Mouse (Mus musculus) NIH3T3 (cell line): Measurements from ENCODE around the gene Ppa1.

Experiments used
- DNase-seq: peaks from one replicate; pipeline ENCODE4 v3.0.0-alpha.2; 2012; ENCODE audit warnings: low read depth

Gene Ppa1

DNA sequence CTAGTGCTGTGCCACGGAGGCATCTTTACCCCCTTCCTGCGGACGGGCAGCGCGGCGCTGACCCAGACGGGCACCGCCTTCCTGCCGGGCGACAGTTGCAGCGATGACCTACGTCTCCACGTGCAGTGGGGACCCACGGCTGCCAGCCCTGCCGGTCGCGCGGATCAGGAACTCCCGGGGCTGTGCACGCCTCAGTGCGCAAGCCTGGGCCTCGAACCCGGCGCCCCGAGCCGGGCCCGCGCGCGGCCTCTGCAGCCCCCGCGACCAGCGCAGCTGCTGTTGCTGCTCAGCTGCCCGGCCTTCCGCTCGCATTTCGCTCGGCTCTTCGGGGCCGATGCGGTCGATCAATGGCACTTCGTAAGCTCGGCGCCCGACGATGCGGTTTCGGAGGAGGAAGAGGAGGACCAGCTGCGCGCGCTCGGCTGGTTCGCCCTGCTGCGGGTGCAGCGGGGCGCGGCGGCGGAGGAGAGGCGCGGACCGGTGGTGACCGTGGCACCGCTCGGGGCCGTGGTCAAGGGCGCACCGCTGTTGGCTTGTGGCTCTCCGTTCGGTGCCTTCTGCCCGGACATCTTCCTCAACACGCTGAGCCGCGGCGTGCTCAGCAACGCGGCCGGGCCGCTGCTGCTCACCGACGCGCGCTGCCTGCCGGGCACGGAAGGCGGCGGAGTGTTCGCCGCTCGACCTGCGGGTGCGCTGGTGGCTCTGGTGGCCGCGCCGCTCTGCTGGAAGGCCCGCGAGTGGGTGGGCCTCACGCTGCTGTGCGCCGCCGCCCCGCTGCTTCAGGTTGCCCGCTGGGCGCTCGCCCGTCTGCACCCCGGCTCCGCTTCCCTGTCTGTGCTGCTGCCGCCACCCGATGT, 47.6 kb downstream of the Ppa1 start:
- DNase-seq, result peak; percentile 39

DNA sequence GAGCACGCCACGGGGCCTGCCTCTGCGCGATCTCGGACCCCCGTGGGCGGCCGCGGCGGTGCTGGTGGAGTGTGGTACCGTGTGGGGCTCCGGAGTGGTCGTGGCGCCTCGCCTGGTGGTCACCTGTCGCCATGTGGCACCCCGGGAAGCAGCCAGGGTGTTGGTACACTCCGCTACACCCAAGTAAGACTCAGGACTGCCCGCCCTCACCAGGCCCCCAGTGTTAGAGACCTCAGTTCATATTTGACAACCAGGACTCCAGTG, 48.1 kb downstream of the Ppa1 start:
- DNase-seq, result no peak

DNA sequence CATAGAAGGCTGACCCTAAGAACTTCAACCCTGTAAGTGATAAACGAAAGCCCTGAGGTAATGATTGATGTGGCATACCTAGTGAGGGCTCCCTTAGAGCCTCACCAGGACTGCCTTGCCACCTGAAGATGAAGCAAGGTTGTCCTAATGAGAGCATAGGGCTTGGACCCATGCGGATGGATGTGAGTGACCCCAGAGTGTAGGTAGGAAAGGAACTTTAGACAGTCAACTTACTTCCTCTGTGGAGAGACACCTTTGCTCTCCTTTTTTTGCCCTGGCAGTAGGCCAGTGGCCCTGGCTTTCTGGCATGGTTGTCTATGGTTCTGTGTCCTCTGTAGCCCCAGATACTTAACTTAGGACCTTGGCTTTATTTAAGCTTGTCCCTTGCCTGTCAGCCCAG, 48.7 kb downstream of the Ppa1 start:
- no peak for DNase-seq

DNA sequence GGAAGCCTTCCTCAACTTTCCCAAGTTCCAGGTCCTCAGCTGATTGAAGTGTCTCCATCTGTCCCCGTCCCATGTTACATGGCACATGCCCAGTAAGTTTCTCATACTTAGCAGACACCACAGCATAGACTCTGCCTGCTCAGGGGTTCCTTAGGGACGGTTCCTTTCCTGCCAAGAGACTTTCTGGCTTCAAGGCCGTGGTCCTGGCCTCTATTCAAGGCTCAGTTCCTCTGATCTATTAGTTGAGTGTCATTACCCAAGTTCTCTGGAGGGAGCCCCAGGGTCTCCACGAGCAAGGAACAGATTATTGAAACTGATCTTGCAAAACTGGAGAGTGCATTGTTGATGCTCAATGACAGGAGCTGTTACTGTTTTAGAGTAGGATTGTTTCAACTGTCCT, 56.3 kb downstream of the Ppa1 start:
- no peak for DNase-seq

DNA sequence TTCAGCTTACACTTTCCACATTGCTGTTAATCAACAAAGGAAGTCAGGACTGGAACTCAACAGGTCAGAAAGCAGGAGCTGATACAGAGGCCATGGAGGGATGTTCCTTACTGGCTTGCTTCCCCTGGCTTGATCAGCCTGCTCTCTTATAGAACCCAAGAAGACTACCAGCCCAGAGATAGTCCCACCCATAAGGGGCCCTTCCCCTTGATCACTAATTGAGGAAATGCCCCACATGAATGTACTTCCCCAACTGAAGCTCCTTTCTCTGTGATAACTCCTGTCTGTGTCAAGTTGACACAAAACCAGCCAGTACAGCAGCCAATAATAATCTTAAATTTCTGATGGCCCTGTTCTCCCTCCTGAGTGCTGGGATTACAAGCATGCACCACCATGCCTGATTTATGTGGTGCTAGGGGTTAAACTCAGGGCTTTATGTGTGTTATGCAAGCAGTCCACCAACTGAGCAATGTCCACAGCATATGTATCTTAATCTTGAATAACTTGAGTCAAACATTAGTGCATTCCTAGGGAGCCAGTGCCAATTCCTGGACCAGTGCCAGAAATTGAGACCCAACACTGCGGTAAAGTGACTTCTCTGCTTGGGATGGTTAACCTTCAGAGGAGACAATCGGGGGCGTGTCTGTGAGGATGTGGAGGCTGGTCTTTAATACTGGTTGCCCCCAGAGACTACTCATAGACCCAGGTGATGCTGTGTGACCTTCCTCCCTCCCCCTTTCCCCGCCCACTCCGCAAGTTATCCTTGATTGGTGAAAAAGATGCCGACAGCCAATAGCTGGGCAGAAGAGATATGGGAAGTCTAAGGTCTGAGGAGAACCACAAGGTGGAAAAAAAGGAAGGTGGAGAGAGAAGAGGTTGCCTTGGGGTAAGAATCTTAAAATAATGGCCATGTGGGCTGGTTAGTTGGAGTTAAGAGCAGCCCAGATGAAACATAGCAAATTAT, 58.3 kb downstream of the Ppa1 start:
- DNase-seq, result no peak

DNA sequence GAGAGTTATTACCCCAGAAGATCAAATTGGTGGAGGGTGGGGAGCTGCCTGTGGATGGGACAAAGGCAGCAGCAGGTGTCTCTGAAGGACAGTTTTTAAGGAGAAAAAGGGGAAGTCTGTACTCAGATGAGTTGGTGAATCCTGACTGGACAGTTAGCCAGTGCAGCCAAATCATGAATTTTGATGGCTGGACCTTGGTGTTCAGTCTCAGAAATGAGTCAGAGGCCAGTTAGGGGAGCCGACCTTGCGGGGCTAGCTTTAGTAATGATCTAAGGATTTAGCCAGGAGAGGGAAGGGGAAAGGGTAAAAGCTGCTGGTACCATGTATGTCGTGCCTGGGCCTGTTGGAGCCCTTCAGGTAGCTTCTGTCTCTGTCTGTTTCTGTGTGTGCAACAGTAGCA, 65.2 kb downstream of the Ppa1 start:
- DNase-seq, result no peak

DNA sequence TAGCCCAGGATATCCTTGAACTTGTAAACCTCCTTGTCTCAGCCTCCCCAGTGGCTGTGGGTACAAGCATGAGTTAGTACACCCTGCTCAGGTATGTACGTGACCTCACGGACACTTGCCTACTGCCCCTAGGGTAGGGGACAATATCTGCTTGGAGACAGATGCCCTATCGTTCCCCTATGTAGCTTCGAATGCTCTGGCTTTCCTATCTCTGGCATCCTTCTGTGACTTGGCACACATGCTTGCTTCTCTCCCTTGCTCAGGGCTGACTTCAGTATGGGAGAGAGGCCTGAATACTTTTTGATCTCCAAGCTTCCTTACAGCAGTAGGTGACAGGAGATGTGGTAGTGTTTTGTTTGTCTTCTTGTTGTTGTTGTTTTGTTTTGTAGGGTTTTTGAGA, 65.8 kb downstream of the Ppa1 start:
- DNase-seq, result no peak

DNA sequence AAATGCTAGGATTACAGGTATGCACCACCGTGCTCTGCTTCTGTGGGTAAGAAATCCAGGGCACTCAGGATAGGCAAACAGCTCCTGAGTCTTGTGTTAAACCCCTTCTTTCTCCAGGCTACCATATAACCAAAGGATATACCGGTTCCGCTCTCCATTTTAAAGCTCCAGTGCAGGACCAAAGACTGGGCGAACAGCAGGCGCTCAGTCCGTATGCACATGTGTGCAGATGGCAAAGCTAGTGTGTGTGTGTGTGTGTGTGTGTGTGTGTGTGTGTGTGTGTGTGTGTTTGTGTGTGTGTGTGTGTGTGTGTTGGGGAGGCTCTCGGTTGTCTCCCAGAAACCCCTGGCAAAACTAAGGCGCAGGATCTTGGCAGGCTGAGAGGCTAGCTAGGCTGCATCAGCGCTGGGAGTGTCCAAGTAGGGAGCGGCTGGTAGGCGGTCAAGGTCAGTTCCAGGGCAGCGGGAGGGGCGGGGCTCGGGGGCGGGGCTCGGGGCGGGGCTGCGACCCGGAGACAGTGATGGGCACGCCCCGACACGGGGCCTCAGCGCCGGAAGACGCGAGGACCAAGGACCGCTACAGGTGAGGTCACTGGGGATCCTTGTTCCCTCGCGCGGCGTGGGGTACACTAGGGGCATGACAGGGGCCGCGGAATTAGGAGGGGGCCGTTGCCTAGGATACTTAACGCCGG, 66.6 kb downstream of the Ppa1 start, which contains the start of gene Aifm2:
Gene Aifm2, plus strand, starts transcription at position 493 of the 691 bp plus-strand sequence.
- peak; percentile 90 for DNase-seq

DNA sequence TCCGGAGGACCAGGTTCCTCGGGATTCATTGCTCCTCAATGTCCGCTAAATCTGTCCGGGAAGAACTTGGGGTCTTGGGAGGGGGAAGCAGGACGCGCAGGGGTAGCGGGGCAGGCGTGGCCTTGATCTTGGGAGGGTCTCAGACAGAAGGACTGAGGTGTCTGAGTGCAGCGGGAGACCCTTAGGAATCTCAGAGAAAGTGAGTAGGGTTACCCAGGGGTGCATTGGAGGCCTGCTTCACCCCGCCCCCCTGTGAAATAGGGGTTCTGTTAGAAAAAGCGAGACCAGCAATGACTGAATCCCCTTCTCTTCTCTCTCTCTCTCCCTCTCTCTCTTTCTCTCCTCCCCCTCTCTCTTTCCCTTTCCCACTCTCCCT, 67.1 kb downstream of the Ppa1 start:
- no peak for DNase-seq

DNA sequence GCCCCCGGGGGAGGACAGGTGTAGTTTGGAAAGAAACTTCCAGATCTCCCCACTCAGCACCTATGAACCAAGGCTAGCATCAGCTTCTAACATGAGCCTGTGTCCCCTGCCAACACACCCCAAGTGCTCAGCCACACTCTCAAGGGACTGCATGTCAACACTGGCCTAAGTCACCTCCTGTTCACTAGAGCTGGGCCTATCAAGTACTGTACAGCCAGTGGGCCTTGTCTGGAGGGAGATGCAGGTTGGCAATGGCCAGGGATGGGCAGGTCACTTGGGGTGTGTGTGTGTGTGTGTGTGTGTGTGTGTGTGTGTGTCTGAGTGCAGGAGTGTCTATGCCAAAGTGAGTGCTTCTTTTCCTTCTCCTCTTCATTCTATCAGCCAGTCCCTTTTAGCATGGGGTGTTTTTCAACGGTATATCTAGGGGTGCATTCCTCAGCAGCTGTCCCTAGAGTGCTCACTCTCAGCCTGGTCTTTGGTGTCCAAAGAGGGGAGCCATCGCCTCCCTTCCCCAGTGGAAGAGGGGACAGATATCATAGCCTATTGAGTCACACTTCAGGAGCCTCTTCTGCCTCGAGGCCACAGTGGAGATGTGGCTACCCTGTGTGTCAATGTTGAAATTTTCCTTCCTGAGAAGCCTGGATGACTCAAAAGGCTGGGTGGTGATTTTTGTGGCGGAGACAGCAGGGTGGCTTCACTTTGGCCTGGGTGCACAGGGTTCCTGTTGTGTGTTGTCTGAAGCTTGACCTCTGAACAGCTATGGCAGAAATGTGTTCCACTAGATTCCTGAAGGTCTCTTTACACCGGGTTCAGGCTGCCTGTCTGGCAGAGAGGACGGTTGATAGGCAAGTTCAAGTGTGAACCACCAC, 67.9 kb downstream of the Ppa1 start:
- no peak for DNase-seq

DNA sequence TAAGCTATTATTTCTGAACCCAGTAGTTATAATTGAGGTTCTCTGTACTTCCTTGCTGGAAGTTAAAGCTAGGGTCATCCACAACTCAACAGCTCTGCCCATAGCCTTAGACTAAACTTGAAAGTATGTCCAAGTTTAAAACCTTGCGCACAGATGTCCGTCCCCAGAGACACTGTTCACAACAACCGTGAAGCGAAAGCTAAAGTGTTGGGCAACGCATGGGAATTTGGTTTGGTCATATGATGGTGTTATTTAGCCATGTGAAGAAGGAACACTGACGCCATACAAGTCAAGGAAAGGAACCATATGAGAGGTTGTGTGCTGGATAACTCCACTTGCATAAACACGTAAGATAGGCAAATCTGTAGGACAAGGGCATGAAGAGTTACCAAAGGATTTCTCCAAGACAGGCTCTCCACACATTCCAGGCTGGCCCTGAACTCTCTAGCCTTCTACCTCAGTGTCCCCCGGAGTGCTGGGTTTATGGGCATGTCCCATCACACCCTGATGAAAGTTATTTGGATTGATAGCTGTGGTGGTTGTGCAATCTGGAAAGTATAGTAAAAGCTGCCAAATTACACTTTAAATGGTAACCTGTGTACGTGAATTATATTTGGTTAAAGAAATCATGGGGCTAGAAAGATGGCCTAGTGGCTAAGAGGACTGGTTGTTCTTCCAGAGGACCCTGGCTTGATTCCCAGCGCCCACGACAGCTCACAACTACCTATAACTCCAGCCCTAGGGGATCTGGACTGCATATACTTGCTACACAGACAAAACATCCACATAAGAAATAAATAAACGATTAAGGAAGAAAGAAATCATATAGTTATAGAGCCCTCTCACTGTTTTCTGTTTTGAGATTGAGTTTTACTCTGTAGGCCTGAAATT, 69.3 kb downstream of the Ppa1 start:
- peak; percentile 40 for DNase-seq

DNA sequence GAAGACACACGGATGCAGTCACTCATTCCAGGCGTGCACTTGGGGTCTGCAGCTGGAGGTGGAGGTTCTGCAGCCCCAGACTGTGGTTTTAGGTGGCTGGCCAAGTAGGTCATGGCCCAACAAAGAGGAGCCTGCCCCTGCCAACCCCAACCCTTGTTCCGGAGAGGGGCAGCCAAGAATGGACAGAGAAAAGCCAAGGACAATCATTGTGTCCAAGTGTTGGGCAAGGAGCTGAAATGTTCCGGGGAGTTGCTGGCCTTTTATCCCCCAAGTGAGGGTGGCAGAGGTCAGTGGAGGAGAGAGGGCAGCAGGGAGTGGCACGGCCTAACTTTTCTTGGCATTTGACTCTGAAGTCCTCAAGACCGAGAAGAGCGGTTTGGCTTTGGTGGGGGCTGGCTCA, 72.0 kb downstream of the Ppa1 start:
- no peak for DNase-seq

DNA sequence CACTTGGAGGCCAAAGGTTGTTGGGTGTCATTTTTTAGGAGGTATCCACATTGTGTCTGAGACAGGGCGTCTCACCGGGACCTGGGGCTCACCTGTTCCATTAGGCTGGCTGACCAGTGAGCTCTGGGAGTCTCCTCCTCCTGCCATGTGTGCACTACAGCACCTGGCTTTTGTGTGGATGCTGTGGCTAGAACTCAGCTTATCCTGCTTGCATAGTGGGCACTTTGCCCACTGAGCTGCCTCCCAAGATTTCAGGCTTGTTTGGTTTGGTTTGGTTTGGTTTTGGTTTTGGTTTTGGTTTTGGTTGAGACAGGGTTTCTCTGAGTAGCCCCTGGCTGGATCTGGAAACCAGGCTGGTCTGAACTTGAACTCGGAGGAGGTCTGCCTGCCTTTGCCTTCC, 73.9 kb downstream of the Ppa1 start:
- peak; percentile 64 for DNase-seq

DNA sequence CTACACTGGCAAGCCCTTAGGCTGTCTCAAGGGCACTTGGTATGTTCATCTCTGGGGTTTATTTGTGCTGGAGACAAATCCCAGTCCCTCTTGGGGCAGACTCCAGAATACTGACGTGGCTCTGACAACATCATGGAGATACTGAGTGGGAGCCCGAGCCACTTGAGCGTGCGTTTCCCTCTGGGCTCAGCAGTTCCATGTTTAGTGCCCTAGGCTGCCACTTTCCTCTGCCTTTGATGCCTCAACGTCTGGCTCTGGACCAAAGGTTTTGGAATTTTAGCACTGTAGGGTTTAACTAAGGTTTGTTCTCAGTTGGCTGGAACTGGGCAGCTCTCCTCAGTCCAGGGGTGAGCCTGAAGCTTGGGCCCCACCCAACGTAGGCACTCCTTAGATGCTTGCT, 74.9 kb downstream of the Ppa1 start:
- DNase-seq, result peak; percentile 40
